Mouse (Mus musculus): ENCODE measurements around the gene Gm28042. TPM values are rescaled to one million over a fixed set of nuclear protein-coding genes. Genes with fewer than 3 reads are reported as not detected.

Gm28042 gene
- polyA plus RNA-seq (2014; fragmentation: Nextera tagmentation; extraction: Ambion mirVana): 3.6 and 3.9 TPM in 2 replicates

GRCm38 (mm10) chr2:120026984-120027949 is at the start of gene Gm28042, which contains the start of gene Jmjd7:
TSS of gene Gm28042 (plus strand) at chr2:120027493.
TSS of gene Jmjd7 (plus strand) at chr2:120027483.
- H3K4me3 ChIP-seq (ENCODE audit: low read depth, low read length): peak within 1 kb of the TSS; percentile 69
- peaks cover 10% of the 10 kb centered on the region for H3K4me1 ChIP-seq (ENCODE audit: control insufficient read depth, insufficient read depth, low read length)
- no peaks in the 10 kb centered on the region for H3K9me3 ChIP-seq (ENCODE audit: control insufficient read depth, low read length)
- peak; percentile 98 for DNase-seq (ENCODE audit: low spot score, missing footprints)
- H3K9ac ChIP-seq (ENCODE audit: low read length): peak within 1 kb of the TSS; percentile 73
- H3K27ac ChIP-seq (ENCODE audit: low read depth, low read length): peak within 1 kb of the TSS; percentile 10; the same call in 1 of the 2 replicates
- peaks cover 5% of the 10 kb centered on the region for H3K36me3 ChIP-seq (ENCODE audit: control insufficient read depth, insufficient read depth, low read length)
- H3K4me2 ChIP-seq: peak within 1 kb of the TSS; percentile 65
- ATAC-seq (ENCODE audit: low FRiP score): peak; percentile 89
- no peaks in the 10 kb centered on the region for H3K27me3 ChIP-seq (ENCODE audit: control insufficient read depth, insufficient read depth, low read length)
- WGBS: 5% methylated on average over 50 of the region's 50 CpGs

DNA sequence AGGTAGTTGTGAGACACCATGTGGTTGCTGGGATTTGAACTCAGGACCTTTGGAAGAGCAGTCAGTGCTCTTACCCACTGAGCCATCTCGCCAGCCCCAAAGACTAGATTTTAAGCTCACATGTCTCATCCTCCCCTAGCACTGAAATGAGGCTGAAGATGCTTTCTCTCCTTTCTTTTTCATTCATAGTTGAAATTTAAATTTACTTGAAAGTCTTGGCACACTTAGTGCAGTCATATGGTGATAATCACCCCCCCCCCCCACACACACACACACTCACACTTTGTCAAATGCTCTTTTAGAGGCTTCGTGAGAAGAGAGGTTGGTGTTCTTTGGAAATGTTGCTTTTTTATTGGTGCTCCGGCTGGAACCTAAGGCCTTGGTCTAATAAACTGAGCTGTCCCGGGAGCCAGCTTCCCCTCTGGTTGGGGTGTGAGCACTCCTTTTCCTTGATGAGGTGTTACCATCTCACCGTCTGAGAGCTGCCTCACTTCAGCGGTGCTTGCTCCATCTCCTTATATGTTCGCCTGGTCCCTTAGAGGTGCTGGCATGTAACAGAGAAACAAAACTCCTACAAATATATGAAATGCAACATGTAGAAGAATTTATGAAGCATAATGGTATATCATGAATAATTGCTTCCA is 46.8 kb upstream of the Gm28042 start:
- no peak for ATAC-seq (ENCODE audit: low FRiP score)
- WGBS: 87% methylated on average over 7 of the region's 7 CpGs

DNA sequence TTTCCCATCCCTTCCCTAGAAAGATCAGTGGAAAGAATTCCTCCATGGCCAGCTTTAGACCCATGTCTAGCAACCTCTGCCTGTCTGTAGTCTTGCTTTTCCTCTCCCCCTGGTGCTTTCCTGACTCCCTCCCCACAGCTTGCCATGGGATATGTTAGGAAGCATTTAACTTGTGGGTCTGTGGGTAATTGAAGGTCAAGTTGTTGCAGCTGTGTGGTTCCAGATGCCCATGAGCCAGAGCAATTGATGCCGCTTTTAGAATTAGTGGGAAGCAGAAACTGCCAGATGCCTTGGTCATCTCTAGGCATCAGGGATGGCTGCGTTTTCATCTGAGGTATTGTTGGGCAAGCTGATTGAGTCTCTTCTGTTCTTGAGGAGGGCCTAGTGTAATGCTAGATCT is 45.7 kb upstream of the Gm28042 start:
- Histone ChIP-seq H3K9ac (ENCODE audit: low read length) (no peak overlapping the region), H3K4me2 (no peak overlapping the region), H3K27me3 (ENCODE audit: control insufficient read depth, insufficient read depth, low read length) (no peaks in the 10 kb centered on the region), H3K27ac (ENCODE audit: low read depth, low read length) (no peak overlapping the region), H3K4me1 (ENCODE audit: control insufficient read depth, insufficient read depth, low read length) (no peaks in the 10 kb centered on the region; the same call in 1 of the 2 replicates), H3K9me3 (ENCODE audit: control insufficient read depth, low read length) (no peaks in the 10 kb centered on the region), H3K4me3 (ENCODE audit: low read depth, low read length) (no peak overlapping the region), H3K36me3 (ENCODE audit: control insufficient read depth, insufficient read depth, low read length) (no peaks in the 10 kb centered on the region)
- 78% methylated on average over 2 of the region's 2 CpGs for WGBS
- DNase-seq (ENCODE audit: low spot score, missing footprints) (peak; percentile 69), ATAC-seq (ENCODE audit: low FRiP score) (no peak)

More for the DNA sequence above, 46.8 kb upstream of the Gm28042 start:
- Histone ChIP-seq H3K4me2 (no peak overlapping the region), H3K27me3 (ENCODE audit: control insufficient read depth, insufficient read depth, low read length) (no peaks in the 10 kb centered on the region), H3K4me3 (ENCODE audit: low read depth, low read length) (no peak overlapping the region), H3K36me3 (ENCODE audit: control insufficient read depth, insufficient read depth, low read length) (no peaks in the 10 kb centered on the region), H3K9ac (ENCODE audit: low read length) (no peak overlapping the region), H3K9me3 (ENCODE audit: control insufficient read depth, low read length) (no peaks in the 10 kb centered on the region), H3K27ac (ENCODE audit: low read depth, low read length) (no peak overlapping the region), H3K4me1 (ENCODE audit: control insufficient read depth, insufficient read depth, low read length) (no peaks in the 10 kb centered on the region)
- peak; percentile 53 for DNase-seq (ENCODE audit: low spot score, missing footprints)

GRCm38 (mm10) chr2:119985871-119986270 is 41.4 kb upstream of the Gm28042 start:
- DNase-seq (ENCODE audit: low spot score, missing footprints) (peak; percentile 19), ATAC-seq (ENCODE audit: low FRiP score) (no peak)
- no peaks in the 10 kb centered on the region for H3K27me3 ChIP-seq (ENCODE audit: control insufficient read depth, insufficient read depth, low read length)
- no peak overlapping the region for H3K4me2 ChIP-seq
- no peaks in the 10 kb centered on the region for H3K36me3 ChIP-seq (ENCODE audit: control insufficient read depth, insufficient read depth, low read length)
- no peak overlapping the region for H3K27ac ChIP-seq (ENCODE audit: low read depth, low read length)
- no peaks in the 10 kb centered on the region; the same call in 1 of the 2 replicates for H3K4me1 ChIP-seq (ENCODE audit: control insufficient read depth, insufficient read depth, low read length)
- 72% methylated on average over 8 of the region's 8 CpGs for WGBS
- H3K9me3 ChIP-seq (ENCODE audit: control insufficient read depth, low read length): no peaks in the 10 kb centered on the region
- H3K4me3 ChIP-seq (ENCODE audit: low read depth, low read length): no peak overlapping the region
- H3K9ac ChIP-seq (ENCODE audit: low read length): no peak overlapping the region

GRCm38 (mm10) chr2:119986369-119986768 is 40.9 kb upstream of the Gm28042 start:
- no peak overlapping the region for H3K27ac ChIP-seq (ENCODE audit: low read depth, low read length)
- no peaks in the 10 kb centered on the region for H3K36me3 ChIP-seq (ENCODE audit: control insufficient read depth, insufficient read depth, low read length)
- ATAC-seq (ENCODE audit: low FRiP score) (no peak), DNase-seq (ENCODE audit: low spot score, missing footprints) (no peak)
- H3K4me1 ChIP-seq (ENCODE audit: control insufficient read depth, insufficient read depth, low read length): no peaks in the 10 kb centered on the region; the same call in 1 of the 2 replicates
- H3K9ac ChIP-seq (ENCODE audit: low read length): peak overlapping the region; percentile 13; the same call in 1 of the 2 replicates
- 70% methylated on average over 6 of the region's 6 CpGs for WGBS
- H3K9me3 ChIP-seq (ENCODE audit: control insufficient read depth, low read length): no peaks in the 10 kb centered on the region
- H3K27me3 ChIP-seq (ENCODE audit: control insufficient read depth, insufficient read depth, low read length): no peaks in the 10 kb centered on the region
- H3K4me2 ChIP-seq: no peak overlapping the region
- no peak overlapping the region for H3K4me3 ChIP-seq (ENCODE audit: low read depth, low read length)

- H3K9ac ChIP-seq (ENCODE audit: low read length): no peak overlapping the region
- H3K27me3 ChIP-seq (ENCODE audit: control insufficient read depth, insufficient read depth, low read length): no peaks in the 10 kb centered on the region
- no peak overlapping the region for H3K4me3 ChIP-seq (ENCODE audit: low read depth, low read length)
- no peaks in the 10 kb centered on the region for H3K9me3 ChIP-seq (ENCODE audit: control insufficient read depth, low read length)
- H3K27ac ChIP-seq (ENCODE audit: low read depth, low read length): no peak overlapping the region
- H3K4me1 ChIP-seq (ENCODE audit: control insufficient read depth, insufficient read depth, low read length): no peaks in the 10 kb centered on the region; the same call in 1 of the 2 replicates
- no peak for ATAC-seq (ENCODE audit: low FRiP score)
- no peak overlapping the region for H3K4me2 ChIP-seq
- 97% methylated on average over 2 of the region's 2 CpGs for WGBS
- no peaks in the 10 kb centered on the region for H3K36me3 ChIP-seq (ENCODE audit: control insufficient read depth, insufficient read depth, low read length)
- no peak for DNase-seq (ENCODE audit: low spot score, missing footprints)
Observed at GRCm38 (mm10) chr2:119987441-119987840, 39.9 kb upstream of the Gm28042 start.

- DNase-seq (ENCODE audit: low spot score, missing footprints) (peak; percentile 73), ATAC-seq (ENCODE audit: low FRiP score) (no peak)
- Histone ChIP-seq H3K9me3 (ENCODE audit: control insufficient read depth, low read length) (no peaks in the 10 kb centered on the region), H3K4me1 (ENCODE audit: control insufficient read depth, insufficient read depth, low read length) (no peaks in the 10 kb centered on the region; the same call in 1 of the 2 replicates), H3K27me3 (ENCODE audit: control insufficient read depth, insufficient read depth, low read length) (no peaks in the 10 kb centered on the region), H3K9ac (ENCODE audit: low read length) (no peak overlapping the region), H3K4me2 (no peak overlapping the region), H3K27ac (ENCODE audit: low read depth, low read length) (no peak overlapping the region), H3K4me3 (ENCODE audit: low read depth, low read length) (no peak overlapping the region), H3K36me3 (ENCODE audit: control insufficient read depth, insufficient read depth, low read length) (no peaks in the 10 kb centered on the region)
- WGBS: 83% methylated on average over 4 of the region's 4 CpGs
Observed at GRCm38 (mm10) chr2:119988952-119989351, 38.3 kb upstream of the Gm28042 start.

DNA sequence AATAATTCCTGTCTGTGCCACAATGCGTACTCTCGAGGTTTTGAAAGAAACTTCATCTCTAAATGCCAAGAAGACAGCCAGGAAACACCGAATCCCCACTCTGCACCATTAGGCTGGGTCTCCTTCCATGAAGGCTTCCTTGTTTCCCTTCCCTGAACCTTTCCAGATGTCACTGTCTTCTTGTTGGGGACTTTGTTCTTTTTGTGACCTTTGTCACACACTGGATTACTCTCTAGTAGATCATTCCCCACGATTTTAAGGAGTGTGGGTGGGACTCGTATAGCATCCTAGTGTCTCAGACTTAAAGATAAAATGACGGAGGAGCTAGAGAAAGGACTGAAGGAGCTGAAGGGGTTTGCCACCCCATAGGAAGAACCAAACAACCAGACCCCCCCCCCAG is 36.4 kb upstream of the Gm28042 start:
- Histone ChIP-seq H3K9me3 (ENCODE audit: control insufficient read depth, low read length) (no peaks in the 10 kb centered on the region), H3K27me3 (ENCODE audit: control insufficient read depth, insufficient read depth, low read length) (no peaks in the 10 kb centered on the region), H3K9ac (ENCODE audit: low read length) (no peak overlapping the region), H3K4me3 (ENCODE audit: low read depth, low read length) (no peak overlapping the region), H3K4me2 (no peak overlapping the region), H3K27ac (ENCODE audit: low read depth, low read length) (no peak overlapping the region), H3K36me3 (ENCODE audit: control insufficient read depth, insufficient read depth, low read length) (no peaks in the 10 kb centered on the region), H3K4me1 (ENCODE audit: control insufficient read depth, insufficient read depth, low read length) (no peaks in the 10 kb centered on the region; the same call in 1 of the 2 replicates)
- ATAC-seq (ENCODE audit: low FRiP score) (no peak), DNase-seq (ENCODE audit: low spot score, missing footprints) (no peak)
- 85% methylated on average over 6 of the region's 6 CpGs for WGBS

DNA sequence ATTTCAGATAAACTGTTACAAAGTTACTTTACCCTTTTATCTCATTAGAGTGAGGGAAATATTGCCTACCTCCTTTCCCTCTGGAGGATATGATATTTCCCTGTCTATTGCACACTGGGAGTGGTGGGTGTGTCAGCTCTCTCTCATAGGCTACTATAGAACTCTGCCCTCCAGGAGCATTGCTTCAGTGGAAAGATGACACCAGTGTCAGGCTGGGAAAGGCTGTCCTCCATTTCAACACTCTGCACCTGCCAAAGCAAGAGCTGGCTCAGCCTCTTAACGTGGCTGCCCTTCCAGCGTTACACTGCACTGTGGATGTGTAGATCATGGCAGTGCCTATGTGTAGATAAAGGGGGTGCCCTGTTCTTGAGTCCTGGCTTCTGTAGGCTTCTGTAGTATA is 34.9 kb upstream of the Gm28042 start:
- Histone ChIP-seq H3K27ac (ENCODE audit: low read depth, low read length) (no peak overlapping the region), H3K4me2 (no peak overlapping the region), H3K9ac (ENCODE audit: low read length) (no peak overlapping the region), H3K9me3 (ENCODE audit: control insufficient read depth, low read length) (no peaks in the 10 kb centered on the region), H3K27me3 (ENCODE audit: control insufficient read depth, insufficient read depth, low read length) (no peaks in the 10 kb centered on the region), H3K4me3 (ENCODE audit: low read depth, low read length) (no peak overlapping the region), H3K4me1 (ENCODE audit: control insufficient read depth, insufficient read depth, low read length) (no peaks in the 10 kb centered on the region), H3K36me3 (ENCODE audit: control insufficient read depth, insufficient read depth, low read length) (no peaks in the 10 kb centered on the region)
- ATAC-seq (ENCODE audit: low FRiP score) (no peak), DNase-seq (ENCODE audit: low spot score, missing footprints) (peak; percentile 72)
- WGBS: 89% methylated on average over 2 of the region's 2 CpGs

All from midbrain, embryonic 11.5 days (tissue).